Mouse (Mus musculus): ENCODE data around the gene Heatr5b. TPM values are rescaled to one million over a fixed set of nuclear protein-coding genes. Genes with fewer than 3 reads are reported as not detected.
A peak's percentile ranks its signal among the peaks of the same experiment; 100 is the strongest.

Gene Heatr5b
- polyA plus RNA-seq, 1 experiment from 2014 or later, result 20.4 TPM

DNA sequence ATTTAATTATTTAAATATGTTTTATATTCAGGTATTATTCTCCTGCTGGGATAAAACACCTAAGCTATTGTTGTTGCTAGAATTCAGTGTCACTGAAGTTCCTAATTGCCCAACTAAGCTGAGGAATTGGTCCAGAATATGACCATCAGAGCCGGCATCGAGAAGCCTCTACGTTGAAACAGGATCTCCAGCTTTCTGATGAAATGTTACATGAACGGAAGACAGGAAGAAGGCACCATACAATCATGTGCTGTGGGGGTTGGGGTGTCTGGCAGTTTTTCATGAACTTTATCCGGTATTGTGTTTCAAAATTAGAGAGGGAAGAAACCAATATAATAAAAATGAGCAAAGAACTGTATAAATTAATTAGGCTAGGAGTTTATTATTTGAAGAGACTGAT is 71.9 kb downstream of the Heatr5b start:
- peaks cover 77% of the 10 kb centered on the region for H3K36me3 ChIP-seq
- no peak overlapping the region for H3K4me2 ChIP-seq
- WGBS, result 95% methylated on average over 5 of the region's 5 CpGs
- H3K4me1 ChIP-seq (replicated peaks), result no peaks in the 10 kb centered on the region
- no peaks in the 10 kb centered on the region for H3K27me3 ChIP-seq
- no peaks in the 10 kb centered on the region for H3K9me3 ChIP-seq
- no peak overlapping the region for H3K9ac ChIP-seq
- H3K27ac ChIP-seq (replicated peaks), result no peak overlapping the region
- H3K4me3 ChIP-seq, result no peak overlapping the region
- no peak for ATAC-seq (ENCODE audit: low read depth)

DNA sequence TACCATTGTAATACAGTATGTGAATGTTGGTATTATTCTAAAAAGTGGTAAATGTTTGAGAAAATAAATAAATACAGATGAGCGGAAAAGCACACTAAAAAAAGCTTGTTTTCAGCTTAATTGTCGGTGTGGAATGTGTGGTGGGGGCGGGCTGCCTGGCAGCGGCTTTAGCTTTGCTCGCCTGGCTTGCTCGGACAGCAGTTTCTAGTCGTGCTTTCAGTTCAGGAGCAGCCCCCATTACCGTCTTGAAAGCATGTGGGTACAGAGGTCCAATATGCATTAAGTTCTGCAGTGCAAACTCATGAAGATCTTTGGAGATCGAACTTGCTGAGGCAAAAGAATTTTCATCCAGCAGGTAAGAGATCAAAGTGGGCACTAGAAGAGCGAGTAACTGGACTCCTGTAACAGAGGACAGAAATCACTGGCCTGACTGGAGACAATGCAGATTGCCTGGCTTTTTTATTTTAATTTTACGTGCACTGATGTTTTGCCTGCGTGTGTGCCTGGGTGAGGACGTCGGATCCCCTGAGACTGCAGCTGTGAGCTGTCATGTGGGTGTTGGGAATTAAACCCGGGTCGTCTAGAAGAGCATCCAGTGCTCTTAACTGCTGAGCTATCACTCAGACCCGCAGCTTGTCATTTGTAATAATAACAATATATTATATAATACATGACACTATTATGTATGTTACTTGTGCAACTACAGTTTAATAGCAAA is 82.1 kb downstream of the Heatr5b start:
- no peaks in the 10 kb centered on the region for H3K27me3 ChIP-seq
- H3K9ac ChIP-seq, result no peak overlapping the region
- no peak overlapping the region for H3K27ac ChIP-seq (replicated peaks)
- no peak overlapping the region for H3K4me2 ChIP-seq
- H3K4me3 ChIP-seq, result no peak overlapping the region
- H3K4me1 ChIP-seq (replicated peaks), result no peaks in the 10 kb centered on the region
- no peak for ATAC-seq (ENCODE audit: low read depth)
- peaks cover 59% of the 10 kb centered on the region for H3K36me3 ChIP-seq
- H3K9me3 ChIP-seq, result no peaks in the 10 kb centered on the region
- 61% methylated on average over 17 of the region's 17 CpGs for WGBS

- peaks cover 49% of the 10 kb centered on the region for H3K36me3 ChIP-seq
Measured at GRCm38 (mm10) chr17:78752064-78752463, 83.1 kb downstream of the Heatr5b start.

GRCm38 (mm10) chr17:78748440-78748839 is 86.7 kb downstream of the Heatr5b start:
- 72% methylated on average over 9 of the region's 9 CpGs for WGBS
- H3K4me3 ChIP-seq, result no peak overlapping the region
- no peak for ATAC-seq (ENCODE audit: low read depth)
- H3K9me3 ChIP-seq, result no peaks in the 10 kb centered on the region
- H3K36me3 ChIP-seq, result peaks cover 22% of the 10 kb centered on the region
- H3K9ac ChIP-seq, result no peak overlapping the region
- H3K4me1 ChIP-seq (replicated peaks), result no peaks in the 10 kb centered on the region
- H3K27ac ChIP-seq (replicated peaks), result no peak overlapping the region
- H3K4me2 ChIP-seq, result no peak overlapping the region
- H3K27me3 ChIP-seq, result no peaks in the 10 kb centered on the region

More at GRCm38 (mm10) chr17:78752064-78752463, 83.1 kb downstream of the Heatr5b start:
- Histone ChIP-seq H3K9ac (no peak overlapping the region), H3K4me3 (no peak overlapping the region), H3K9me3 (no peaks in the 10 kb centered on the region), H3K27me3 (no peaks in the 10 kb centered on the region), H3K27ac (replicated peaks) (no peak overlapping the region), H3K4me1 (replicated peaks) (no peaks in the 10 kb centered on the region), H3K4me2 (no peak overlapping the region)
- WGBS, result 57% methylated on average over 10 of the region's 10 CpGs
- no peak for ATAC-seq (ENCODE audit: low read depth)

DNA sequence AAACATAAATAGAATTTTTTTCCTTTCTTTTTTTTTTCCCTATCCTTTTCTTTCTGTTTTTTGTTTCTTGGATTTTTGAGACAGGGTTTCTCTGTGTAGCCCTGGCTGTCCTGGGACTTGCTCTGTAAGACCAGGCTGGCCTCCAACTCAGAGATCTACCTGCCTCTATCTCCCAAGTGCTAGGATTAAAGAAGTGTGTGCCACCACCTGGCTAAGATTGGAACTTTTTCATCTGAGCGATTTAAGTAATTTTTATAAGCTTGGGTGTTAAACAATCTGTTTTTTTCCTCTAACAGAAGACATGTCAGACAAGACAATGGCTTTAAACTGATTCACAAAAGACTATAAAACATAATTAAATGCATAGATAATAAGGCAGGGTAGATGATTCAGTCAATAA is 96.7 kb downstream of the Heatr5b start:
- 46% methylated on average over 1 of the region's 1 CpGs for WGBS
- peaks cover 25% of the 10 kb centered on the region for H3K4me1 ChIP-seq (replicated peaks)
- ATAC-seq (ENCODE audit: low read depth), result no peak

DNA sequence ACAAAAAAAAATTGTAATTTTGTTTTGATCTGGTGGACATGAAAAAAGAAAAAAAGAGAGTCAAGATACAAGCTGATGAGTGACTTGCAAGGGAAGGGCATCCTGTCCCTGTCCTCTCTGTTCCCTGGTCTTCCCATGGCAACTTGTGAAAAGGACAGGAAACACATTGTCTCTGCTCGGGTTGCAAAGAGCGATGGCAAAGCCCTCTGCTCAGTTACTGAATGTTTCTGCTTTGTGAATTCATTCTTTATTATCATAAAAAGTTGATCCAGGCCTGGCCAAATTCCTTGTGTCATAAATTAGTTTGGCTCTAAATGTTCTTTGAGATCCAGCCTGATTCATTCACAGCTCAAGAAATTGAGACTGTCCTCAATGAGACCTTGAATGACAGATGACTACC is 97.4 kb downstream of the Heatr5b start:
- H3K4me1 ChIP-seq (replicated peaks), result peaks cover 27% of the 10 kb centered on the region
- ATAC-seq (ENCODE audit: low read depth), result no peak
- H3K9ac ChIP-seq, result no peak overlapping the region
- no peaks in the 10 kb centered on the region for H3K36me3 ChIP-seq
- no peaks in the 10 kb centered on the region for H3K9me3 ChIP-seq
- H3K27me3 ChIP-seq, result no peaks in the 10 kb centered on the region
- 22% methylated on average over 2 of the region's 2 CpGs for WGBS
- no peak overlapping the region for H3K4me2 ChIP-seq
- H3K27ac ChIP-seq (replicated peaks), result no peak overlapping the region
- no peak overlapping the region for H3K4me3 ChIP-seq

More for the DNA sequence above, 96.7 kb downstream of the Heatr5b start:
- Histone ChIP-seq H3K27ac (replicated peaks) (no peak overlapping the region), H3K9me3 (no peaks in the 10 kb centered on the region), H3K4me2 (no peak overlapping the region), H3K27me3 (no peaks in the 10 kb centered on the region), H3K9ac (no peak overlapping the region), H3K4me3 (no peak overlapping the region), H3K36me3 (no peaks in the 10 kb centered on the region)

- Histone ChIP-seq H3K27ac (replicated peaks) (peak within 1 kb of the TSS; percentile 88), H3K36me3 (no peaks in the 10 kb centered on the region), H3K9me3 (no peaks in the 10 kb centered on the region), H3K4me2 (peak within 1 kb of the TSS; percentile 78), H3K27me3 (no peaks in the 10 kb centered on the region), H3K4me3 (peak within 1 kb of the TSS; percentile 95), H3K9ac (peak within 1 kb of the TSS; percentile 95), H3K4me1 (replicated peaks) (peaks cover 32% of the 10 kb centered on the region)
- 34% methylated on average over 4 of the region's 4 CpGs for WGBS
- no peak for ATAC-seq (ENCODE audit: low read depth)
Measured at GRCm38 (mm10) chr17:78737096-78737495, 98.1 kb downstream of the Heatr5b start, which contains the start of gene Strn. Gene Strn, minus strand, starts transcription at chr17:78737196.

DNA sequence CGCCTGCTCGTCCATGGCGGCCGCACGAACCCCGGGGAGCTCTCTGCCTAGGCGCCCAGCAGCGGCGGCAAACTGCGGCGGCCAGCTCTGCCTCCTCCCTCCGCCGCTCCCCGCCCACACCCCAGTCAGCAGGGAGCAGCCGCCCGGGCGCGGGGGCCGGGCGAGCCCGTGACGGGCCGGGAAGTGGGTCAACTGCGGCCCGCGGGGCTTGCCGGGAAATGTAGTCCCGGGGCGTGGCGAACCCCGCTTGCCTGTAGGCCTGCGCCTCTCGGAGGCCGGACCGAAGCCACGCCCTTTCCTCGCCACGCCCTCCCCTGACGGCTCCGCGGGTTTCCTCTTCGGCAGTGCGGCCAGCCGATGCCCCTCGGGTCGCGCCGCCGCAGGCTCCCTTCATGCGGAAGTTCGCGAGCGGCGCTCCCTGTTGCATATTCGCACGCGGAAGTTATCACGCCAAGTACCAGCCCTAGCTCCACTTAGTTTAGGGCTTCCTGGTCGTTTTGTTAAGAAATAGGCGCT is 98.6 kb downstream of the Heatr5b start:
- no peaks in the 10 kb centered on the region for H3K9me3 ChIP-seq
- under 1% methylated on average over 58 of the region's 60 CpGs for WGBS
- no peaks in the 10 kb centered on the region for H3K36me3 ChIP-seq
- H3K27me3 ChIP-seq, result no peaks in the 10 kb centered on the region
- peak overlapping the region; percentile 95 for H3K9ac ChIP-seq
- H3K4me3 ChIP-seq, result peak overlapping the region; percentile 95
- H3K4me1 ChIP-seq (replicated peaks), result peaks cover 38% of the 10 kb centered on the region
- H3K27ac ChIP-seq (replicated peaks), result peak overlapping the region; percentile 88
- peak; percentile 98 for ATAC-seq (ENCODE audit: low read depth)
- peak overlapping the region; percentile 78 for H3K4me2 ChIP-seq

DNA sequence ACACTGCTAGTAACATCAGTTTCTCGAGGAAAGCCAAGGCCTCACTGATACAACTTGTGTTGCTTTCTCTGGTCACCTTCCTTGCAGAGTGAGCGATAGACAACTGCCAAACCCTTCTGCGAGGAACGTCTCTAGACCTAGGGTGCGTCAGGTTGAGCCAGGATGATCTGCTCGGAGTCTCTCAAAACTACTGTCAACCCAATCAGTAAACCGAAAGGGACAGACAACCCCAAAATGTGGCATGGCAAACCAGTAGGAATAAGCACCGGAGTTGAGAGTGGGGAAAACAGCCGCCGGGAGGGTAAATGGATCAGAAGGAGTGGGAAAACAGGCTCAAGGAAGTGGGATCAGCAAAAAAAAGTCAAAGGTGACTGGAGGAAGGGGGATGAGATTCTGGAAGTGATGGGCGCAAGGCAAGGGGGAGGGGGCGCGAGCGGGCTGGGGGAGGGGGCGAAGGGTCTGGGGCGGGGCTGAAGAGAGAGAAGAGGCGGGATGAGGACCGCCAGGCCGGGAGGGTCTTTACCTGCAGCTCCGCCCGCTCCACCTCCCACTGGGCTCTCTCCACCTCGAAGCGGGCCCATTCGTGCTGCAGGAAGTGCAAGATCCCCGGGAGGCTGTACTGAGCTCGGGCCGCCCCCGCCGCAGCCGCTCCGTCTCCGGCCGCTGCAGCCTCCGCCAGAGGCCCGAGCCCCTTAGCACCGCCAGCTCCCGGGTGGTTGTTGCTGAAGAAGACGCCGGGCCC is 99.3 kb downstream of the Heatr5b start:
- WGBS, result under 1% methylated on average over 29 of the region's 39 CpGs
- Histone ChIP-seq H3K4me1 (replicated peaks) (peaks cover 38% of the 10 kb centered on the region), H3K36me3 (no peaks in the 10 kb centered on the region), H3K27ac (replicated peaks) (peak overlapping the region; percentile 88), H3K27me3 (no peaks in the 10 kb centered on the region), H3K4me2 (peak overlapping the region; percentile 78), H3K9ac (peak overlapping the region; percentile 95), H3K4me3 (peak overlapping the region; percentile 95), H3K9me3 (no peaks in the 10 kb centered on the region)
- peak; percentile 79 for ATAC-seq (ENCODE audit: low read depth)

DNA sequence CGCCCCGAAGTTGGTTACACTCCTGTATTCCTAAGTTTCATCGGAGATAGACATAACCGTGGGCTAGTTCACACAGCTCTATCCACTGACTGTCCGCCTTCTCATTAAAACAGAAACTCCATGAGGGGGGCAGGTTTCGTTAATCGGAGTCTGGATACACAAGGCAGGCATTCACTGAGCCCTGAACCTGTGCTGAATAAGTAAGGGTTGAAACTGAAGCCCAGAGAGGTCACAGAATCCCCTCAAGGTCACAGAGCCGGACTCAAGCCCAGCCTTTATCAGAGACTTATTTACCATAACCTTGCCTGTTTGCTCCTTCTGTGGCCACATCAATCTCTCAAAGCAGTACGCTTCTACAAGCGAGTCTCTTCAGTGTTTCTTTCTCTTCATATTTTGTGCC is 100.4 kb downstream of the Heatr5b start:
- no peaks in the 10 kb centered on the region for H3K9me3 ChIP-seq
- no peak for ATAC-seq (ENCODE audit: low read depth)
- H3K4me3 ChIP-seq, result peak overlapping the region; percentile 95
- WGBS, result 81% methylated on average over 10 of the region's 10 CpGs
- H3K4me2 ChIP-seq, result peak overlapping the region; percentile 78
- no peak overlapping the region for H3K27ac ChIP-seq (replicated peaks)
- H3K4me1 ChIP-seq (replicated peaks), result peaks cover 38% of the 10 kb centered on the region
- H3K9ac ChIP-seq, result no peak overlapping the region
- no peaks in the 10 kb centered on the region for H3K27me3 ChIP-seq
- H3K36me3 ChIP-seq, result no peaks in the 10 kb centered on the region

DNA sequence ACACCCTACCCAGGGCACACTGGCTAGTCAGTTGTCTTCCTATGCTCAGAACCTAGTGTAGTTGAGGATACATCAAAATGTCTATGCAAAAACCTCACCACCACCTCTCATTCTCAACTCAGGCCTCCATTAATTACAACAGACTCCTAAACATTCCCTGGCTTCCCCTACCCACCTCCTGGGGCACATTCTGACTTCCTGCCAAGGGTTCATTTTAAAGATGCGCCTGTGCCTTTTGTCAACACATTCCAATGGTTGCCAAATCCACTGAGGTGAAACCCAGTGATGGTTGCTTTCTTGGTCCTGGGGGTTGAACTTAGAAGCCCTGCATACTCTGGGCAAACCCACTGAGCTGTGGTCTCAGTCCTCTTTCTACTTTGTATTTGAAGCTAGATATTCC is 103.1 kb downstream of the Heatr5b start:
- ATAC-seq (ENCODE audit: low read depth), result no peak
- Histone ChIP-seq H3K36me3 (no peaks in the 10 kb centered on the region), H3K4me1 (replicated peaks) (peaks cover 35% of the 10 kb centered on the region), H3K9me3 (no peaks in the 10 kb centered on the region), H3K9ac (no peak overlapping the region), H3K27me3 (no peaks in the 10 kb centered on the region), H3K4me3 (no peak overlapping the region), H3K4me2 (no peak overlapping the region), H3K27ac (replicated peaks) (no peak overlapping the region)
- WGBS, result 55% methylated on average over 1 of the region's 1 CpGs

DNA sequence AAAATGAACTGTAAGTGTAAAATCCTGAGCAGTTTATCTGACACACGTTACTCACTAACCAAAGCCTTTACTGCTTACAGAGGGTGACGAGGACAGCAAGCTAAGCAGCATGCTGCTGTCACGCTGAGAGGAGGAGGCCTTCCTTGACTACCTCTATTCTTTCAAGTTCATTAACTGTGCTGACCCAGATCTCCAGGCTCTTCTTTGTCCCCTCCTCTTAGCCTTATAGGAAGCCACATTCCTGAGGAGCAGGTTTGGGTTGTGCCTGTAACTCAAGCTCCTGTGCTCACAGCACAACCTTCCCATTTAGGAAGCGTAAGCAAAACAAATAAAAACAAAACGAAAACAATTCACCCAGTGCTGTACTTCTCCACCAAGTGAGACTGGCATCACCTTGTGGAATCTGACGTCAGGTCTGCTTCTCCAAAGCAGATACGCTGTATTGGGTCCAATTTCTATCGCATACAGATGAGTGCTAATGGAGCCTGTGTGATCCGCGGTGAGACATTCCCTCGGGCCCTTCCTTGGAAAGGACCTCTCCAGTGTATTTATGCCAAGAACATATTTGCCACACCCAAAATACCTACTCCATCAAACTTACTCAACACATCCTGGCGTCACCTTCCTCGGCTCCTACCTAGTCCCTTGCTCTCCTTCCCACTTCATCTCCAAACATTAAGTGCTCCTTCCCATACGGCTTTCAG is 108.3 kb downstream of the Heatr5b start:
- H3K27ac ChIP-seq (replicated peaks), result no peak overlapping the region
- H3K27me3 ChIP-seq, result no peaks in the 10 kb centered on the region
- WGBS, result 72% methylated on average over 14 of the region's 14 CpGs
- no peaks in the 10 kb centered on the region for H3K9me3 ChIP-seq
- no peak overlapping the region for H3K4me3 ChIP-seq
- H3K4me1 ChIP-seq (replicated peaks), result peaks cover 7% of the 10 kb centered on the region
- no peaks in the 10 kb centered on the region; the same call in 1 of the 2 replicates for H3K36me3 ChIP-seq
- no peak overlapping the region for H3K4me2 ChIP-seq
- no peak for ATAC-seq (ENCODE audit: low read depth)
- no peak overlapping the region for H3K9ac ChIP-seq
